In the genomic region with DNA sequence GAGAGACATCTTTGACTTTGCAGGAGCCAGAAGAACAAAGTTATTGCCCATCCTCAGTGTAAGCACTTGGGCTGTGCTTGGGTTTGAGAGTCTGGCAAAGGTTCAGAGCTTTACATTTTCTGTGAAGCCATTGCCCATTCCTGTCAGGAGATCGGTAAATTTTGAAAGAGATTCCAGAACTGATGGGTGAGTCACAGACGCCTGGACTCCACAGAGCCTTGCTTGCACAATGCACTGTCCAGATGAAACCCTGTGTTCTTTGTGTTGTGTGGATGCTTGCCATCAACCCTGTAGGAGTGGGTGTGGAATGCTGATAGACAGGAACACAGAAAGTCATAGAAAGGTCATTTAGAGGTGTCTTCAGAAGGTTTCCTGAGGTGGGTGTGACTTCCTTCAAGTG, we compare ENCODE assay signal across 15 mouse cellular contexts.
DNase-seq lines count a peak whose midpoint lies in the region.
"Had no signal": no experiment of that assay in that cellular context is flagged by ENCODE, and none has a peak within 500 bp of the region (broad histone marks: within the 10 kb centered on the region; RNA-seq: fewer than 3 reads in every experiment).

No protein-coding gene starts in this region.

- DNase-seq in ES-CJ7 (ENCODE audit: low read depth, low spot score), result peak; percentile 21
- peak; percentile 86 for DNase-seq in Muller cell, postnatal 12 days (ENCODE audit: inconsistent ontology term)
- peak; percentile 26 for DNase-seq in adrenal gland, adult 8-10 months
- DNase-seq in fat pad, adult 2 months (ENCODE audit: extremely low read depth, low read depth, low spot score), result peak; percentile 63
- DNase-seq in gastrocnemius, postnatal 10 days, result no peak
- DNase-seq in kidney, postnatal 14 days, result no peak
- no peak for DNase-seq in kidney, adult 18-20 months
- DNase-seq: cerebellum, adult 2 months; cerebellum, postnatal 25 days; forebrain, postnatal 0 days; heart, postnatal 4 days; kidney, postnatal 25 days; spleen, adult 18-20 months; thymus, adult 18-20 months; thymus, postnatal 25 days had no signal

Comparison
In these comparisons a context has a peak if more than half of its experiments do, and no peak if none do; other contexts are left out.
1. DNase-seq: peak in ES-CJ7 (single experiment), Muller cell, postnatal 12 days (single experiment), adrenal gland, adult 8-10 months (single experiment) and fat pad, adult 2 months (single experiment); none in gastrocnemius, postnatal 10 days (single experiment), kidney, postnatal 14 days (single experiment) and kidney, adult 18-20 months (single experiment).